Mouse (Mus musculus): Measurements from ENCODE around the gene Prox2.

Prox2 gene

GRCm38 (mm10) chr12:85091190-85091589 is 19.4 kb downstream of the Prox2 start:
- DNase-seq = no peak

- DNase-seq = no peak
Observed at GRCm38 (mm10) chr12:85087845-85088244, 22.7 kb downstream of the Prox2 start.

GRCm38 (mm10) chr12:85084941-85085340 is 25.6 kb downstream of the Prox2 start:
- no peak for DNase-seq

- DNase-seq = no peak
Observed at GRCm38 (mm10) chr12:85084257-85084656, 26.3 kb downstream of the Prox2 start.

GRCm38 (mm10) chr12:85077100-85077499 is 33.5 kb downstream of the Prox2 start:
- no peak for DNase-seq

- DNase-seq = no peak
Observed at GRCm38 (mm10) chr12:85071043-85071442, 39.5 kb downstream of the Prox2 start.

GRCm38 (mm10) chr12:85051218-85051617 is 59.3 kb downstream of the Prox2 start:
- no peak for DNase-seq
